Mouse (Mus musculus) kidney, adult 2 months (tissue): ENCODE results near the gene Gabrg3.

Experiments
- CTCF ChIP-seq: fragments of 200-500 bp; conservative IDR thresholded peaks from 2 replicates; pipeline ENCODE4 v1.5.1; 2011; ENCODE audit warnings: low read depth, mild to moderate bottlenecking, control low read depth, low read length, moderate library complexity, mixed read lengths; ENCODE audit not compliant: insufficient read depth, insufficient read length
- POLR2A ChIP-seq: fragments of 200-500 bp; IDR thresholded peaks from one replicate; pipeline ENCODE4 v1.6.1; 2011; ENCODE audit warnings: low read depth, low read length, control low read depth

GRCm38 (mm10) chr7:57294127-57294526 is 92.9 kb downstream of the Gabrg3 start:
- TF ChIP-seq CTCF (no peak), POLR2A (no peak)
